Mouse (Mus musculus) brown adipose tissue, adult 24 weeks (tissue): ENCODE results near the gene Mdga1. TPM values are rescaled to one million over a fixed set of nuclear protein-coding genes. Genes with fewer than 3 reads are reported as not detected.

Source experiments
- H3K27ac ChIP-seq: fragments of 200-500 bp; replicated peaks from 2 replicates; pipeline ENCODE4 v1.5.1; 2012; ENCODE audit warnings: low read depth, mild to moderate bottlenecking, low read length
- H3K4me1 ChIP-seq: fragments of 200-500 bp; 2 replicates; pipeline ENCODE4 v1.6.1; 2012; ENCODE audit warnings: low read length, mixed read lengths; ENCODE audit not compliant: control insufficient read depth, insufficient read depth, insufficient read length
- H3K4me3 ChIP-seq: fragments of 200-500 bp; 2 replicates; pipeline ENCODE4 v1.5.1; 2012; ENCODE audit warnings: low read depth, mild to moderate bottlenecking, low read length, moderate library complexity; ENCODE audit not compliant: insufficient read depth
- polyA plus RNA-seq: library from polyadenylated mRNA; stranded (reverse); fragments of >200 nt; gene quantifications from 2 replicates; pipeline ENCODE4 v1.2.4, GENCODE M21; 2012; ENCODE audit not compliant: missing spikeins, insufficient read depth, insufficient read length

The Mdga1 gene
- polyA plus RNA-seq, 1 experiment, result not detected

DNA sequence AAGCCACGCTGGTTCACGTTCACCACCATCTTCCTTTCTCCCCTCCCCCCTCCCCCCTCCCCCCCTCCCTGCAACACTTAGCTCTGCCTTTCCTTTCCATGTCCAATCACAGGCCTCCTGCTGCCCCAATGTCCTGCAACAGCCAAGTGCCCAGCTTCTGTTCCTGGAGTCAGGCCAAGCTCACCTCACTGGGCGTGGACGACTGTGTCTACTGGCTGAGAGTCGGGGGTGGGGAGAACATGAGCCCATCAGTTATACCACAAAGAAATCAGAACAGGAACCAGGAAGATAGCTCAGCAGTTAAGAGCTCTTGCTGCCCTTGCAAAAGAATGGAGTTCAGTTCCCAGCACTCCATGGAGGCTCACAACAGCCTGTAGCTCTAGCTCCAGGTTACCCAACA lies 15.6 kb downstream of the Mdga1 start:
- H3K4me1 ChIP-seq, result no peaks in the 10 kb centered on the region
- H3K4me3 ChIP-seq, result no peak overlapping the region
- no peak overlapping the region for H3K27ac ChIP-seq

DNA sequence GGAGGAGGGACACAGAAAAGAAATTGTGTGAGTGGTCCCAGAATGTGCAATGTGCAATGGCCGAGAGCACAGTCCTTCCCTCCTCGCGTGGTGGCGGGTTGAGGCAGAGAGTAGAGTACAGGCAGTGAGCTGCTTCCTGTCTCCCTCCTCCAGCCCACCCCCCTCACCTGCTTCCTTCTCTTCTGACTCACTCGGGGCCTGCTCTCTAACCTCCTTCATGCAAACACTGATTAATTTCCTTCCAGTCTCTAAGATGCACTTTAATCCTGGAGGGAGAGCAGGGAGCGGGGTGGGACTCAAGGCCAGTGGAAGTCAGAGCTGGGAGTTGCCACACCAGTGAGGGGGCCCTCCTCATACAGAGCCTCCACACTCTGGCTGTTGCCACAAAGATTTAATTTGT lies 18.8 kb downstream of the Mdga1 start:
- Histone ChIP-seq H3K4me1 (no peaks in the 10 kb centered on the region), H3K4me3 (no peak overlapping the region), H3K27ac (no peak overlapping the region)

DNA sequence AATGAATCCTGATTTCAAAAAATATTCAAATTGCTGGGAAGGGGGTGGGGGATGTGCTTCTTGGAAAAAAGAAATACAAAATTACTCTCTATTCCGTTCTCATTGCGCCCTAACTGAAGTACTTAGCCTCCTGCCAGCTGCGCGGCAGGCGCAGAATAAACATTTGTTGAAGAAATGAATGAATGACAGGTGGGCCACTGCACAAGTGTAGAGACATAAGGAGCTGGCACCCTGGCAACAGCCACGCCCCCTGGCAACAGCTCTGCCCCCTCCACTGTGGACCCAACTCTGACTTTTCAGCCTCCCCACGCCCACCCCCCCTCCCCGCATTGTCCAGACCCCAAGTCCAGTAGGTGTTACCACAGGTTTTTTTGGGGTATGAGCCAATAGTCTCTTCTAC lies 19.3 kb downstream of the Mdga1 start:
- Histone ChIP-seq H3K27ac (no peak overlapping the region), H3K4me1 (no peaks in the 10 kb centered on the region), H3K4me3 (no peak overlapping the region)

DNA sequence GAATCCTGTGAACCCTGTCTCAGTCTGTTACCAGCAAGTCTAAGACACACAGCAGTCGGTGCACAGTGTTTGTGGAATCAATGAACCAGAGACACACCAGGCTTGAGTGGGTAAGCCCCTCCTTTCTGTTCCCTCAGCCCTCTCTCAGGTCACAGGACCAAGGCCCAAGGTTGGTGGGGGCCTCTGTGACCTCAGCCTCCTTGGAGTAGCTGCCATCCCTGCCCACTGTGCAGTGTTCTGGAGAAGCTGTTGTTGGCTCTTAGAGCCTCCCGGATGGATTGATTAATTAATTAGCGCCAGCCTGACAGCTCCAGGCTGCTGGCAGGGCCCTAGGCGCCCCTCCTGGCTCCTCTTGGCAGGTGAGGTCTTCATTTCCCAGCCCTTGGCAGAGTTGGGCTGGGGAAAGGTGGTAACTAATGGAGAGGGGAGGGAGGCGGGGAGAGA lies 22.6 kb downstream of the Mdga1 start:
- Histone ChIP-seq H3K4me1 (no peaks in the 10 kb centered on the region), H3K27ac (no peak overlapping the region), H3K4me3 (no peak overlapping the region)

DNA sequence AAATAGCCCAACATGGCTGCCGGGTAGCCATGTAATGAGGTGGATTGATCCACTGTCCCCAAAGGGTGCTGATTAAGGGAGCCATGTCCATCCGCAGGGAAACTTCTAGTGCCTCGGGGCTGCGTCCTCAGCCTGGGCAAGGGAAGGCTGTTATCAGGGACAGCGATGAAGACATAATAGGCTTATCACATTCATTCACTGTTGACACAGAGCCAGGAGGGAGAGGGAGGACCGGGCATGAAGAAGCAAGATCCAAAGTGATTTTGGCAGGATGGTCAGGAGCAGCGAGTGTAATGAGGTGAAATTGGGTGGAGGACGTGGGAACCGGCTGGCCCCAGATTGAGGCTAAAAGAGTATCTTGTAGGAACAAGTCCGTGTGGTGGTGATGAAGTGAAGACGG lies 25.5 kb downstream of the Mdga1 start:
- H3K4me1 ChIP-seq, result no peaks in the 10 kb centered on the region
- H3K27ac ChIP-seq, result no peak overlapping the region
- no peak overlapping the region for H3K4me3 ChIP-seq

DNA sequence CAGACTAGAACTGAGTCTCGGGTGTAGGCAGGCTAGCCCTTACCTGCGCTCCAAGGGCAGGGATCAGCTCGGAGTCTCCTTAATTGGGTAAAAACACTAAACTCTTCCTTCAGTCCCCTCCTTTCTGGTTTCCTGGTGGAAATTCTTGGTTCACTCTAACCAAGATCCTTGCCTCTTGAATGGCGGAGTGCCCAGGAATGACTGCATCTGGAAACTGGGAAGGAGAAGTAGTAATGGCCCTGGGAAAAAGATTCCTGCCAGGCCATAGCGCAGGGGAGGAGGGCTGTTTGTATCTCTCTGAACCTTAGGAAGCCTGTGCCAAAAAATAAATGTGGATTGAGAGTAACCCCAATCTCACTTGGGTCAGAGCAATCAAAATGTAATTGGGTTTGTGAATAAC lies 30.9 kb downstream of the Mdga1 start:
- H3K4me3 ChIP-seq, result no peak overlapping the region
- no peak overlapping the region for H3K27ac ChIP-seq
- H3K4me1 ChIP-seq, result no peaks in the 10 kb centered on the region

DNA sequence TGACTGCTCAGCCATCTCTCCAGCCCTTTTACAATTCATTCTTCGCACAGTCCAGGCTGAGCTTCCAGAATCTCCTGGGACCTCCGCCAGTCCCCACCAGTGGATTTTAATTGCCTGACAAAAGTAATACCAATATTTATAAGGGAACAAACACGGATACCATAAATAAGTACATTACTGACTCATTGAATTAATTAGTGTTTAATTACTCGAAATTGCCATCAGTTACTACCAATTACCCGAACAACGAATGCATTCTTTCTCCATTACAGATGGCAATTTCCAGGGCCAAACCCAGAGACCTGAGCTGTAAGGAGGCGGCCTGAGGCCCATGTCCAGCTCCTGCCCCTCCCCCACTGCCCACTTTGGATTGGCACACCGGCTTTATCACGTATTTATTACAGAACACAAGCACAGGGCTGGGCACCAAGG lies 32.5 kb downstream of the Mdga1 start:
- no peak overlapping the region for H3K27ac ChIP-seq
- H3K4me3 ChIP-seq, result no peak overlapping the region
- no peaks in the 10 kb centered on the region for H3K4me1 ChIP-seq

DNA sequence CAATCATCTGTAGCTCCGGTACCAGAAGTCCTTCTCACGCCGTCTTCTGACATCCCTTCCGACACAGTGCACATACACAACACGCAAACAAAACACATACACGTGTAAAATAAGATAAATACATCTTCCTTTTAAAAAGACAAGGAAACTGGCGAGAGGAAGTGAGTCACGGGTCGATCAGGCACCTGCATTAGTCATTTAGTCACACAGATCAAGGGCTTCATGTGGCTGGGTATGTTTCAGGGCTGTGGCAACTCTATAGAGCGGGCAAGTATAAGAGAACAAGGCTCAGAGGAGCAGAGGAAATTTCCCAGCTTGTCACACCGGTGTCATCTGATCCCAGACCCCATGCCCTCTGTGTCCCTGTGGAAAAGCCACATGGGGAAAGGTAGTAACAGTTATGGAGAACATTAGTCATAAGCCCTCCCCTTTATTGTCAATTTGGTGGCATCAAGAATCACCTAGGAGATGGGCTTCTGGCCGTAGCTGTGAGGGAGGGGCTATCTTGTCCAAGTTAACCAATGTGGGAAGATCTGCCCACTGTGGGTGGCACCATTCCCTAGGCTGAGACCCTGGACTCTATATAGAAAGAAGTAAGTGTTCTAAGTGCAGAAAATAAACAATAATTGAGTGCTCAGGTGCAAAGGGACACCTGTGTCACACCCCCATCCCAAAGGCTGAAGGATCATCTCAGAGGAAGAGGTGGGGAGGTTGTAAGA lies 35.6 kb downstream of the Mdga1 start:
- Histone ChIP-seq H3K4me1 (no peaks in the 10 kb centered on the region), H3K4me3 (no peak overlapping the region), H3K27ac (no peak overlapping the region)

DNA sequence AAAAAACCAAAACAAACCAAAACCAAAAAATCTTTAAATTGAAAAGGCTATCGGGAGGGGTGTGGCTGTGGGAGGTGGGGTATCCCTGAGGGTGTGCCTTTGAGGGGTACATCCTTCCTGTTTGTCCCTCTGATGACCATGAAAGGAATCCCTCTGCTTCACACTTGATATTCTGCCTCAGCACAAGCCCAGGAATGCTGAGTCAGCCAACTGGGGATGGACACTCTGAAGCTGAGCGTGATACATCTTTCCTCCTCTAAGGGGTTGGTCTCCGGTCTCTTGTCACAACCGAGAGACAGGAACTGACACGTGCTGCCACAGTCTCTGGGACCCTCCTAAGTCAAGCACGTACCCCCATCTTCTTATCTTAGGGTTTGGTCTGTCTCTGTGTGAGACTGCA lies 37.1 kb downstream of the Mdga1 start:
- H3K4me3 ChIP-seq, result no peak overlapping the region
- no peaks in the 10 kb centered on the region for H3K4me1 ChIP-seq
- H3K27ac ChIP-seq, result no peak overlapping the region

DNA sequence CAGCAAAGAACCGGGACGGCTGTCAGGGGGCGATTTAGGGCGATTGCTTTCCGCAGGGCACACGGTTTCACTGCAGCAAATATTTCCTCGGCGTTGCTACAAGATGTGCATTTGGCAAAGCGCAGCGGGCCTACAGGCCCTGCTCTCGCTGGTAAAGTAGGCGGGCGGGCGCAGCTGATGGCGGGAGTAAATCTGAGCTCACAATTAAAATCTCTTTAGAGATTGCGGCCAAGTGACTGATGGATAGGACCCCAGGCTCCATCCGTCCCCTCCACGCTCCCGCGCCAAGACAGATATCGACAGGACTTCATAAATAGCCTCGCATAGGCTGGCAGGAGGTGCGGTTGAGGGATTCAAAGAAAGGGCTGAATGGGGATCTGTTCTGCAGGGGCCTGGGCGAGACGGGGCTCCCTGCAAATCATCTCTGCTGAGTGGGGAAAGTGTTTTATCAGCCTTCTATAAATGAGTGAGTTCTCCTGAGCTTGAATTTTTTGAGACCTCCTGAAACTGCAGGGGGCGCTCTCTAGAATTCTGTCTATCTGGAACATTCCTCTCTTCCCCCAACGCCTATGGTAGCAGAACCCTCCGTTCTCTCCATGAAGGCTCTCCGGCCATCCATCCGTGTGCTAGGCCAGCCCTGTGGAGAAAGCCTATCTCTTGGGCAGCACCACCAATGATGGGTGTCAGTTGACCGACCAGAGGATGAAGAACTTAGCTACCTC lies 38.5 kb downstream of the Mdga1 start:
- H3K4me1 ChIP-seq, result no peaks in the 10 kb centered on the region
- H3K27ac ChIP-seq, result no peak overlapping the region
- no peak overlapping the region for H3K4me3 ChIP-seq

DNA sequence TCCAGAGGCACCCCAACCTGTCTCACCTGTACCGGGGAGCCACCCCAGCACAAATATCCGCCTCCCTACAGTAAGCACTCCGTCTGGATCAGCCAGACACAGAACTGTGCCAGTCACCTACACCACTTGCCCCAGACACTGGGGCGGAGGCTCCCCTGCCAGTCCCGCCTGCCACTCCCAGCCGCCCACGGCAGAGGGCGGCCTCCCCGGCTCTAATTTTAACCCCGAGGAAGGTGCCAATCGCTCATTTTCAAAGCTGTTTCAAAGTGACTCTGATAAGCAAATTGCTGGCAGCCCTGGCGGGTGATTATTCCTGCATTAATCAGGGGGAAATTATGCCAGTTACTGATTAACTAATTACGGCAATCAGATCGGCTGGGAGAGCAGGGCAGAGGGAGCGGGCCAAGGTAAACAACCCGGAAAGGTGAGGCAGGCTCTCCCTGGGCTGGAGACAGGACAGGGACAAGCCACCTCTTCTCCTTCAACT lies 41.1 kb downstream of the Mdga1 start:
- Histone ChIP-seq H3K27ac (no peak overlapping the region), H3K4me3 (no peak overlapping the region), H3K4me1 (no peaks in the 10 kb centered on the region)

DNA sequence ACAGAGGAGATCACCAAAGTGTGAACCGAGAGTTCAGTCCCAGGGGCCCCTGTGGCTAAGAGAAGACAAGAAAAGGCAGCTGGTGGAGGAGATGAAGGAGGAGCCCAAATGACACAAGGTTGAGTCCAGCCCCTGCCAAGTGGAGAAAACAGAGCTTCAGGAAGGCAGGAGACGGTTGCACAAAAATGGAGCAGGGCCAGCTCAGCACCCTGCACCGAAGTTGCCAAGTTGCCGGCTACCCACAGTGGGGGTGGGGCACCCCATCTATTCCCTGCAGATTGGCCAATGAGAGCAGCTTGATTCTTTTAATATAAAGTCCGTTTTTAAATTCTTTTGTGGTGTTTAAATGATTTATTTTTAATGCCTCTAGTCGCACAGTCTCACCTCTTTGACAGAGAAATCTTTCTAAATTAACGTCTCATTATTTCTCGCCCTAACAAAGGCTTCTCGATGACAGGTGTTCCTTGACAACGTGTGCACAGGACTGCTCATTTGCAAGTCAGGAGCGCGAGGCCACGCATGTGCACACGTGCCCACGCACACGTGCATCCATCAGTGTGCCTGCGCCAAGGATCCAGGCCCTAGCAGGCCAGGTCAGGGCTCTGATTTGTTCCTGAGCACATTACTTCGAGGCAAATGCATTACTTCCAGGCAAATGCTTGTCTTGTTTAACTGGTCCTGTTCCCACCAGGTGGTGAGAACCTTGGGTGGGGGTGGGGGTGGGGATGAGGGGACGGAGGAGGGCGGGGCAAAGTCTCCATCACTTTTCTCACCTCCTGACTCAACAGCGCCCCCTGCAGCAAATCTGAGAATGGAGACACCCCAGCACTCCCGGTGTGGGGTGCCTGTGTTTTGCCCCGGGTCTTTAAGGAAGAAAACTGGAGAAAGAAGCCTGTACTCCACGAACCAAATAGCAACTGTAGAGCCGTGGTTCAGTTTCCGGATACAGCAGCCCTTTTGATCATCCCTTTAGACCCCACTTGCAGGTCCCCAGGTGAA lies 44.0 kb downstream of the Mdga1 start:
- Histone ChIP-seq H3K4me1 (no peaks in the 10 kb centered on the region), H3K27ac (no peak overlapping the region), H3K4me3 (no peak overlapping the region)

DNA sequence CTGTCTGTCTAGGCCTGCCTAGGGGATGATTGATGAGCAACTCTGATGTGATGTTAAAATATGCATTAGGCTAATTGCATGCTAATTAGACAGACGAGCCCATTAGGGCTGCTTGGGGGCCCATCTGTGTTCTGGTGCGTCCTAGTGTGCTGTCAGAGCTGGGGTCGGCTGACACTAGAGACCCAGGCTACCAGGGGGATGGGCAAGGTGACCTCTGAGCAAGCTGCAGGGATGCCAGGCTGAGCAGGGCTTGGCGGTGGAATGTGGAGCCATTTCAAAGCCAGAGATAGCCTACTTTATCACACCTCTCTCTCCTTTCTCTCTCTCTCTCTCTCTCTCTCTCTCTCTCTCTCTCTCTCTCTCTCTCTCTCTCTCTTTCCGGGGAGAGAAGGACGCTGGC lies 49.8 kb downstream of the Mdga1 start:
- no peak overlapping the region for H3K27ac ChIP-seq
- no peak overlapping the region for H3K4me3 ChIP-seq
- H3K4me1 ChIP-seq, result no peaks in the 10 kb centered on the region

DNA sequence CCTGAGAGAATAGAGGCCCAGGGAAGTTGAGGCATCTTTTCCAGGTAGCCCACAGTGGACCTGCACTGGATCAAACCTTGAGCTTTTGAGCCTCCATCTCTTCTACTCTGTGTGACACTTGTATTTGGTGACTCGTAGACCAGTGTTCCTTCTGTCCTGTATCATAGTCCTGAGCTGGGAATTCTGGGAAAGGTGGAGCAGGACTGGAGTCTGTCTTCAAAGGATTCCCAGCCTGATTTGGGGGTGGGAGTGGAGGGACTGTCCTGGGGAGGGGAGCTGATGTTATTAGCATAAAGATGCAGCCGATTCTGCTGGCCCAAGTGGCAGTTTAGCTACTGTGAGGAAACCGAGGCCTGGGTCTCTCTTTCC lies 50.4 kb downstream of the Mdga1 start:
- Histone ChIP-seq H3K4me3 (no peak overlapping the region), H3K27ac (no peak overlapping the region), H3K4me1 (no peaks in the 10 kb centered on the region)
